Mouse (Mus musculus): ENCODE measurements around the gene Tshz2. TPM values are rescaled to one million over a fixed set of nuclear protein-coding genes. Genes with fewer than 3 reads are reported as not detected.

Tshz2 gene
- total RNA-seq, 1 experiment from 2014 or later: not detected

DNA sequence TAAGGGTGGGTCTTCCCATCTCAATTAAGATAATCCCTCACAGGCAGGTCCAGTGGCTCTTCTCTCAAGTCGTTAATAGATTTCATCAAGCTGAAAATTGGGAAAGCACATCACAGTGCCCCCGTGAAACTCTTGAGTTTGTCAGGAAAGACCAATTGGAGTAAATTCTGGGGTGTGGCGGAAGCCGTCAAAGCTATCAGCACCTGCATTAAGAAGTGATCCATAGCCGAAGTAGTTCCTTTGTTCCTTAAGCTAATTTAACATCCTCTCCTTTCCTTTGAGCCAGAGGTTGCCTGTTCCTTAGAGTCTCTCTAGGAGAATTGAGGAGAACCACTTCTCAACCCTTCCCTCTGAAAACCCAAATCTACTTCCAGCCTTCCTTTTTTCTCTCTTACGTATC is 16.8 kb upstream of the Tshz2 start:
- no peak for ATAC-seq (replicated peaks; ENCODE audit: insufficient number of reproducible peaks, low FRiP score, low TSS enrichment, poor library complexity, severe bottlenecking)

DNA sequence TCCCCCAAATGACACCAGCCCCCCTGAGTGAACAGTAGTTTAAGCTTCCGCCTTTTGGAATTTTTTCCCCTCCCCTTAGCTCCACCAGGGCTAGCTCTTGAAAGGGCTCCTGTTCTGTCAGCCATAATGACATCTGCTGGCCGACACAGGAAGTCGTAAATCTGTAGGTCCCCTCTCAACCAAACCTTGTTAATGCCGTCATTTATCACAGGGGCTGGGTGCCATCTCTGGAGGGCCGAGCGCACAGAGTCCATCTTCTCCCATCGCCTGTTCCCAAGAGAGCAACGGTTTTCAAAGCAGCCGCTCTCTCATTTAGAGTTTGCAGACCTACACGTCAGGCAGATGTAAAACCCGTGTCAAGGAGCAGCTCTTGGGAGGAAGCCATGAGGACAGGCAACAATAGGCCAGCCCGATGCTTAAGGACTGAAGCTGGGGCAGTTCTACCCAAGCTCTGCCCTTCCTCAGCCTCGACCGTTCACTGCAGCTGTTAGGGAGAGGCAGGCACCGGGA is 11.6 kb upstream of the Tshz2 start:
- no peak for ATAC-seq (replicated peaks; ENCODE audit: insufficient number of reproducible peaks, low FRiP score, low TSS enrichment, poor library complexity, severe bottlenecking)

- ATAC-seq (replicated peaks; ENCODE audit: insufficient number of reproducible peaks, low FRiP score, low TSS enrichment, poor library complexity, severe bottlenecking): no peak
Measured at GRCm38 (mm10) chr2:169630070-169630469, 2.7 kb upstream of the Tshz2 start.

DNA sequence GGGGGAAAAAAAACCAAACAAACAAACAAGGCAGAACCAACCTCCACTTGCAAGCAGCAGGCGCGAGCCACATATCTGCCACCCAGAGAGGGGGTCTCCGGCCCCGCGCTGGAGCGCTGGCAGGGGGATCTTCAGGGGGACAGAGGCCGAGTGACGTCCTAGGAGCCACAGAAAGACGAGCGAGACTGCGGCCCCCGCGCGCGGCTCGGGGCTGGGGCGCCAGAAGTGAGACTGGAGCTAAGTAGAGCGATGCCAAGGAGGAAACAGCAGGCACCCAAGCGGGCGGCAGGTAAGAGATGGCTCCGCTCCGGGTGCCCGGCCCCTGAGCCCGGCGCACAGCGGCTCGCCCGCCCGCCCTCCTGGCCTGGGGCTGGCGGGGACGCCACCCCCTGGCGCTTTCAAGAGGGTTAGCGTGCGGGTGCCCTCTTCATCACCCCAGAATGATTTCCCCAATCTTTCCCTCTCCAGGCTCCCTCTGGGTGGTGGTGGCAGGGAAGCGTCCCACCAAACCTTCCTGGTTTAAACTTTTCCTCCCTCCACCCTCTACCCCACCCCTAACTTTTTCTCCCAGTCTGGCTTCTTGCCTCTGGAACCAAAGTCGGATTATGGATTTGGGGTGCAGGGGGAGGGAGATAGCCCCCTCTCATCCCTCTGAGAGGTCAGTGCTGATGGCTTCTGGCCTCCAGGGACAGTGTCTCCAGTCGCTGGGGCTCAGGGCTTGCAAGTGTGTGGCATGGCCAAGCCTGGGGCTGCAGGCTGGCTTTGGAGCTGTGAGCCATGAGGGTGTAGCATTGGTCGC is 877 bp downstream of the Tshz2 start:
- ATAC-seq (replicated peaks; ENCODE audit: insufficient number of reproducible peaks, low FRiP score, low TSS enrichment, poor library complexity, severe bottlenecking): no peak

- no peak for ATAC-seq (replicated peaks; ENCODE audit: insufficient number of reproducible peaks, low FRiP score, low TSS enrichment, poor library complexity, severe bottlenecking)
Measured at GRCm38 (mm10) chr2:169634619-169635382, 2.0 kb downstream of the Tshz2 start.

DNA sequence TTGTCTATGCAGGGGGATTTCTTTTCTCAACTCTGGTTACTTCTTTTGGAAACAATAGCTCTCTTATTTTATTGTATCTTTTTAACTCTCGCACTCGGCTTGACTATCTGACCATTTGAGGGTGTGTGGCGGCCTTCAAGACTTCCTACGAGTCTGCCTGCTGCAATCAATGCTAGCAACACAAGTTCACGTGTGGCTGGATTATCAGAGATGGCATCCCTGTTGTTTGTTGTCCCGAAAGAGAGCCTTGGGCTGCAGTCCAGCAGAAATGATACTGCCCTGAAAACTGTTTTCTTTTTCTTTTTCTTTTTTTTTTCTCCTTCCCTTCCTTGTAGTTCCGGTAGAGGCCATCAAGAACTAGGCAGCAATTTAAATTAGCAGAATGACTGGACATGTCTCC is 2.6 kb downstream of the Tshz2 start:
- no peak for ATAC-seq (replicated peaks; ENCODE audit: insufficient number of reproducible peaks, low FRiP score, low TSS enrichment, poor library complexity, severe bottlenecking)

- ATAC-seq (replicated peaks; ENCODE audit: insufficient number of reproducible peaks, low FRiP score, low TSS enrichment, poor library complexity, severe bottlenecking): no peak
Measured at GRCm38 (mm10) chr2:169636414-169636813, 3.6 kb downstream of the Tshz2 start.

- no peak for ATAC-seq (replicated peaks; ENCODE audit: insufficient number of reproducible peaks, low FRiP score, low TSS enrichment, poor library complexity, severe bottlenecking)
Measured at GRCm38 (mm10) chr2:169641547-169641946, 8.7 kb downstream of the Tshz2 start.

DNA sequence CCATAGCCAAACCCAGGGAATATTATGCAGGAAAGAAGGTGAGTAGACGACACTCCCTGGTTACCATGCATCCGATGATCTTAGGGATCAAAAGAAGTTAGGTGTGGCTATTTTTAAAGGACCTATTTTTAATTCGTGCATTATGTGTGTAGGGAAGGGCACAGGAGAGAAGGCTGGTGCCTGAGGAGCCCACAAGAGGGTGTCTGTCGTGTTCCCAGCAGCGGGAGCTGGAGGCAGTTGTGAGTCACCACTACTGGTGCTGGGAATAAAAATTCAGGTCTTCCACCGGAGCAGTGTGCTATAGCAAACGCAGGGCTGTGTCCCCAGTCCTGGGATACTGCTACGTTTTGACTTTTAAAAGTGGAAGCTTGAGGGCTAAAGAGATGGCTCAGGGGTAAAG is 9.6 kb downstream of the Tshz2 start:
- ATAC-seq (replicated peaks; ENCODE audit: insufficient number of reproducible peaks, low FRiP score, low TSS enrichment, poor library complexity, severe bottlenecking): no peak

GRCm38 (mm10) chr2:169647091-169647490 is 14.3 kb downstream of the Tshz2 start:
- no peak for ATAC-seq (replicated peaks; ENCODE audit: insufficient number of reproducible peaks, low FRiP score, low TSS enrichment, poor library complexity, severe bottlenecking)

- ATAC-seq (replicated peaks; ENCODE audit: insufficient number of reproducible peaks, low FRiP score, low TSS enrichment, poor library complexity, severe bottlenecking): no peak
Measured at GRCm38 (mm10) chr2:169649262-169649885, 16.6 kb downstream of the Tshz2 start.

DNA sequence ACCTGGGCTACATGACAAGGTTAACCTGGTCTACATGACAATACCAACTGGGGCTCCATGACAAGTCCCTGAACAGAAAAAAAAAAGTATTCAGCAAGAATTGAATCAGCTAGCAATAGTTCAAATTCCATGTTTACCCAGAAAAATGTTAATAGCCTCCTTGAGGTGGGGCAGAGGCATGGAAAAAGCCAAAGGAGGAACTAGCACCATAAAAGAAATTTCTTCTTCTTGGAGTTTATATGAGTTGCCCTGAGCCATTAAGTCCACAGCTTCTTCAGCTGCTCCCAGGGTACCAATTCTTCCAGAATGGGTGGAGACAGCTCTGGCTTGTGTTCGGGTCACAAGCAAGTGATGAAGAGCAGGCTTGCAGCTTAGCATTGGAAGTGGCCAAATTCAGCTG is 20.5 kb downstream of the Tshz2 start:
- ATAC-seq (replicated peaks; ENCODE audit: insufficient number of reproducible peaks, low FRiP score, low TSS enrichment, poor library complexity, severe bottlenecking): no peak

GRCm38 (mm10) chr2:169663792-169664191 is 31.0 kb downstream of the Tshz2 start:
- no peak for ATAC-seq (replicated peaks; ENCODE audit: insufficient number of reproducible peaks, low FRiP score, low TSS enrichment, poor library complexity, severe bottlenecking)

DNA sequence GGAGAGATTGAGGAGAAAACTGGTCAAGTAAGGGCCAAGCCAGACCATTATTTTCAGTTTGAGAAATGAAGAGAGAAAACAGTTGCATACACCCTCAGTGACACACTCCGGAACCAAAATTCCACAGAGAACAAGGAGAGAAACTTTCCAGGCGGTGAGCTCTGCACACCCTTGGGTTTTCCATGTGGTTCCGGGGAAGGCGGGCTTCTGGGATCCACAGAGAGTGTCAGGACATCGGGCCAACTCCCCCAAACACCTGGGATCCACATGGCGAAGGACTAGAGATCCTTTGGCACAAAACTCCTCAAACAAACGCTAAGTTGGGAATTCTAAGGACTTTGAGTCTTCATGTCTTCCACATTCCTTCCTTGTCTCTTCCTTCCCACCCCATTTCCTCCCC is 38.5 kb downstream of the Tshz2 start:
- no peak for ATAC-seq (replicated peaks; ENCODE audit: insufficient number of reproducible peaks, low FRiP score, low TSS enrichment, poor library complexity, severe bottlenecking)

DNA sequence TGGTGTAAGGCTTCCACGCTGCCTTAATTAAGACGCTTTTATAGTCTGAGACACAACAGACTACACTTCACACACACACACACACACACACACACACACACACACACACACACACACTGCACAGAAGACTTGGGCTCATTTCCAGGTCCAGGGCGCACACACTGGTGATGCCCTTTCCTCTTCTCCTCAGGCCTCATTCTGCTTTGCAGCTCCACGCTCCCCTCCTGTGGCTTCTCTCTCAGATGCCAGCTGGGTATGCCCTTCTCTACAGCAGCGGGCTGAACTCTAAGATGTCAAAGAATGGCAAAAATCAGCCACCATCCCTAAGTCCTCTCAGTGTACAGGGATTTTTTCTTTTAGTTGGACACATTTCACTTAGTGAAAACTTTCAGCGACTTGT is 41.0 kb downstream of the Tshz2 start:
- no peak for ATAC-seq (replicated peaks; ENCODE audit: insufficient number of reproducible peaks, low FRiP score, low TSS enrichment, poor library complexity, severe bottlenecking)

DNA sequence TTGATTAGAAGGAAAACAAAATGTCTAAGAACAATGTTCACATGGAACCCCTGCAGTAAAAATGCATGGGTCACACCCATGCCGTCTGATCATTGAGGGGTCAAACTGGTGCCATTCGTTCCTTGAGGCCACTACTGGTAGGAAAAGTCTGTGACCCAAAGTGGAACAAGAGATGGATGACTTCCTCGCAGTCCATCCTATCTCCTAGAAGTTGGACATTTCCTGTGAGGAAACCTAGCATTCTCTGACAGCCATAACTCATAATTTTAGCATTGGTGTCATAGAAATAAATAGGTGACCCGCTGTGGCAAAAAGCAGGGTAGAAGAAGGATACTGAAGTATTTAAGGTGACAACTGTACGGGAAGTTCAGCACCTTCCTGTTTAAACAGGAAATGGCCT is 41.4 kb downstream of the Tshz2 start:
- no peak for ATAC-seq (replicated peaks; ENCODE audit: insufficient number of reproducible peaks, low FRiP score, low TSS enrichment, poor library complexity, severe bottlenecking)

GRCm38 (mm10) chr2:169679264-169679663 is 46.5 kb downstream of the Tshz2 start:
- no peak for ATAC-seq (replicated peaks; ENCODE audit: insufficient number of reproducible peaks, low FRiP score, low TSS enrichment, poor library complexity, severe bottlenecking)

GRCm38 (mm10) chr2:169679951-169680350 is 47.1 kb downstream of the Tshz2 start:
- no peak for ATAC-seq (replicated peaks; ENCODE audit: insufficient number of reproducible peaks, low FRiP score, low TSS enrichment, poor library complexity, severe bottlenecking)

- no peak for ATAC-seq (replicated peaks; ENCODE audit: insufficient number of reproducible peaks, low FRiP score, low TSS enrichment, poor library complexity, severe bottlenecking)
Measured at GRCm38 (mm10) chr2:169685260-169685659, 52.4 kb downstream of the Tshz2 start.

GRCm38 (mm10) chr2:169685747-169686146 is 52.9 kb downstream of the Tshz2 start:
- no peak for ATAC-seq (replicated peaks; ENCODE audit: insufficient number of reproducible peaks, low FRiP score, low TSS enrichment, poor library complexity, severe bottlenecking)

Data from monocyte, adult 5-6 weeks (primary cell).